Mouse (Mus musculus) MEL (cell line): ENCODE measurements at regions not wholly inside any gene's neighbourhood (a gene's known extent, or its start where the extent isn't known, plus 50 kb on each side); places are given as distances from the start of the nearest gene placed in this dataset.

Experiments
- CTCF ChIP-seq, 3 experiments: IDR thresholded peaks in 2 of 3; conservative IDR thresholded peaks in 1 of 3; 2 replicates each; pipeline ENCODE4 v1.5.1; 2011 to 2012; ENCODE audit warnings: low read length in 3 of 3, low read depth in 2 of 3, mild to moderate bottlenecking in 2 of 3, improper control_type of control experiment in 1 of 3, inconsistent platforms in 1 of 3, mixed read lengths in 1 of 3, moderate library complexity in 1 of 3; ENCODE audit not compliant: control insufficient read depth in 1 of 3, insufficient read depth in 1 of 3, poor library complexity in 1 of 3, severe bottlenecking in 1 of 3
- GATA1 ChIP-seq: IDR thresholded peaks from 2 replicates; pipeline ENCODE4 v1.6.1; 2011; ENCODE audit warnings: low read depth, low read length, improper control_type of control experiment
- JUND ChIP-seq: IDR thresholded peaks from 2 replicates; pipeline ENCODE4 v1.6.1; 2011; ENCODE audit warnings: low read depth, mild to moderate bottlenecking, improper control_type of control experiment, low read length
- POLR2A ChIP-seq, 2 experiments: IDR thresholded peaks; 2 replicates each; pipeline ENCODE4 v1.6.1; 2011 to 2012; ENCODE audit warnings: low read length in 2 of 2, mild to moderate bottlenecking in 2 of 2, control low read depth in 1 of 2, improper control_type of control experiment in 1 of 2, low read depth in 1 of 2, moderate library complexity in 1 of 2; ENCODE audit not compliant: control insufficient read depth in 1 of 2, insufficient read depth in 1 of 2, poor library complexity in 1 of 2

- no peak for TF ChIP-seq GATA1
- TF ChIP-seq JUND, result no peak
- TF ChIP-seq CTCF (IDR thresholded peaks at IDR 0.05 in 2 of 3, conservative IDR thresholded peaks at IDR 0.05 in 1 of 3; ENCODE audit: control insufficient read depth in 1 of 3, insufficient read depth in 1 of 3, low read depth in 2 of 3, low read length in 3 of 3, poor library complexity in 1 of 3, severe bottlenecking in 1 of 3), result peak in 2 of 3 experiments; percentile 7 to 33; a peak in 2 of 6 replicates
- TF ChIP-seq POLR2A (IDR thresholded peaks at IDR 0.05; ENCODE audit: control insufficient read depth in 1 of 2, insufficient read depth in 1 of 2, low read depth in 1 of 2, low read length in 2 of 2, poor library complexity in 1 of 2), result no peak
Measured at GRCm38 (mm10) chr16:86644912-86645312, 709.1 kb upstream of the N6amt1 start.
